ENCODE assay signal across 8 mouse cellular contexts in the genomic region with DNA sequence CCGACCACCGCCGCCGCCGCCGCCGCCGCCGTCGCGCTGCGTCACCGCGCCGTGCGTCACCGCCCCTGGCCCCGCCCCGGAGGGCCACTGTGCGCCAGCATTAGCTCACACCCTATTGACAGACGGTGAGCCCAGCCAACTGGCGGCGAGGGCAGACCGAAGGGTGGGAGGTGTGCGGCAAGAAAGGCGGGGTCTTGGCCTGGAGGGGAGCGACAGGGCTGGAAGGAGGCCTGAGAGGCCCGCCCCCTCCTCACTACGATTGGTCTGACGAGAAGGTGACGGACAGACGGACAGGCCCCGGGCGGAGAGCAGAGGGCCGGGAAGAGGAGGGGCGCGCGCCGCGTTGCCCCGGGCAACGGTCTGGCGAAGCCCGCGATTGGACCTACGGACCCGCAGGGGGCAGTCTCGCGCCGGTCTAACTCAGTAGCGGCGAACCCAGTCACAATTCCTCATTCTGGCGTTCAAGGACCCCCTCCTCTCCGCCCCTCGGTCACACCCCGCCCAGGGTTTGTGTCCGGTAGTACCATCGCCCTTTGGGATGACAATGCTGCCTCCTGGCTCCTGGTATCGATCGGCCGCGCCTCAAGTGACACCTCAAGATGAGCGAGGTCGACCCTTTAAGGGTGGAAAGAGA. TPM values are rescaled to one million over a fixed set of nuclear protein-coding genes. Genes with fewer than 3 reads are reported as not detected.
DNase-seq lines count a peak whose midpoint lies in the region; ATAC-seq lines count a peak whose summit lies in the region.

No protein-coding gene starts in this region.

- H3K4me3 ChIP-seq in forebrain, embryonic 14.5 days (ENCODE audit: low read depth, low read length) = peak overlapping the region; percentile 82
- peak overlapping the region; percentile 56 for H3K4me3 ChIP-seq in neural tube, embryonic 15.5 days (replicated peaks)

- H3K4me1 ChIP-seq in forebrain, embryonic 14.5 days (ENCODE audit: control insufficient read depth, insufficient read depth, low read length) = peaks cover 11% of the 10 kb centered on the region
- peaks cover 48% of the 10 kb centered on the region for H3K4me1 ChIP-seq in neural tube, embryonic 15.5 days

- no peaks in the 10 kb centered on the region for H3K27me3 ChIP-seq in forebrain, embryonic 14.5 days (replicated peaks; ENCODE audit: control insufficient read depth, insufficient read depth, low read length)
- no peaks in the 10 kb centered on the region for H3K27me3 ChIP-seq in neural tube, embryonic 15.5 days (replicated peaks)

- DNase-seq in ES-CJ7 (ENCODE audit: low read depth, low spot score) = peak; percentile 100
- DNase-seq in cerebellum, adult 11 months = peak; percentile 100
- peak; percentile 100 for DNase-seq in forebrain, embryonic 14.5 days (ENCODE audit: low spot score)
- peak; percentile 100 for DNase-seq in heart, postnatal 14 days
- DNase-seq in layer of hippocampus, adult 11-12 months (ENCODE audit: low spot score) = peak; percentile 100
- peak; percentile 100 for DNase-seq in lung, adult 18-20 months
- peak; percentile 100 for DNase-seq in testis, postnatal 14 days (ENCODE audit: low spot score)

- peak overlapping the region; percentile 53 for H3K4me2 ChIP-seq in forebrain, embryonic 14.5 days (ENCODE audit: low read length)
- H3K4me2 ChIP-seq in neural tube, embryonic 15.5 days = peak overlapping the region; percentile 84

- ATAC-seq in forebrain, embryonic 14.5 days = peak; percentile 98
- peak; percentile 98 for ATAC-seq in neural tube, embryonic 15.5 days (ENCODE audit: low FRiP score)

- H3K9me3 ChIP-seq in forebrain, embryonic 14.5 days (replicated peaks; ENCODE audit: control insufficient read depth, low read length) = no peaks in the 10 kb centered on the region
- no peaks in the 10 kb centered on the region for H3K9me3 ChIP-seq in neural tube, embryonic 15.5 days (replicated peaks)

- H3K9ac ChIP-seq in forebrain, embryonic 14.5 days (ENCODE audit: low read length) = peak overlapping the region; percentile 96
- peak overlapping the region; percentile 71 for H3K9ac ChIP-seq in neural tube, embryonic 15.5 days (replicated peaks)

- peaks cover 21% of the 10 kb centered on the region; the same call in 1 of the 2 replicates for H3K36me3 ChIP-seq in forebrain, embryonic 14.5 days (ENCODE audit: control insufficient read depth, insufficient read depth, low read length)
- H3K36me3 ChIP-seq in neural tube, embryonic 15.5 days = peaks cover 7% of the 10 kb centered on the region; the same call in 1 of the 2 replicates

- H3K27ac ChIP-seq in forebrain, embryonic 14.5 days (ENCODE audit: low read depth, low read length) = 0 out of 2 replicates have a peak overlapping the region, but pooled peaks have one; percentile 44
- H3K27ac ChIP-seq in neural tube, embryonic 15.5 days (replicated peaks) = peak overlapping the region; percentile 87

- intact Hi-C loops in heart, postnatal 14 days (cut with DNase I) = no loop called here

- WGBS in forebrain, embryonic 14.5 days = under 1% methylated on average over 51 of the region's 64 CpGs
- WGBS in neural tube, embryonic 15.5 days = under 1% methylated on average over 55 of the region's 64 CpGs

RNA-seq across cellular contexts. Expression of a gene that starts 0.9 kb away (rescaled TPM):
- polyA plus RNA-seq in forebrain, embryonic 14.5 days (2014; fragmentation: Nextera tagmentation; extraction: Ambion mirVana) = 3.3 and 4.9 TPM in 2 replicates
- total RNA-seq in heart, postnatal 14 days (2021) = 10 to 100 TPM in 1 of 2 experiments, 1 to 10 TPM in 1; 8.1 to 18.8 TPM
- 5.3 and 33.8 TPM in 2 replicates for polyA plus RNA-seq in neural tube, embryonic 15.5 days (2015; fragmentation: Nextera tagmentation; extraction: Ambion mirVana)

RNA-seq across cellular contexts. Expression of a gene that starts 15.4 kb away (rescaled TPM):
- 8.7 and 9.8 TPM in 2 replicates for polyA plus RNA-seq in forebrain, embryonic 14.5 days (2014; fragmentation: Nextera tagmentation; extraction: Ambion mirVana)
- total RNA-seq in heart, postnatal 14 days (2021) = 1 to 10 TPM in 1 of 2 experiments, under 1 TPM in 1; 0.69 to 1.1 TPM
- polyA plus RNA-seq in neural tube, embryonic 15.5 days (2015; fragmentation: Nextera tagmentation; extraction: Ambion mirVana) = 16.0 and 18.7 TPM in 2 replicates

RNA-seq across cellular contexts. Expression of a gene that starts 43.6 kb away (rescaled TPM):
- polyA plus RNA-seq in forebrain, embryonic 14.5 days (2014; fragmentation: Nextera tagmentation; extraction: Ambion mirVana) = 59.3 and 73.1 TPM in 2 replicates
- total RNA-seq in heart, postnatal 14 days (2021) = 10 to 100 TPM; 46.2 to 47.7 TPM
- polyA plus RNA-seq in neural tube, embryonic 15.5 days (2015; fragmentation: Nextera tagmentation; extraction: Ambion mirVana) = 89.3 and 96.0 TPM in 2 replicates

RNA-seq across cellular contexts. Expression of a gene that starts 43.9 kb away (rescaled TPM):
- 42.3 and 52.9 TPM in 2 replicates for polyA plus RNA-seq in forebrain, embryonic 14.5 days (2014; fragmentation: Nextera tagmentation; extraction: Ambion mirVana)
- 10 to 100 TPM; 18.4 to 19.9 TPM for total RNA-seq in heart, postnatal 14 days (2021)
- polyA plus RNA-seq in neural tube, embryonic 15.5 days (2015; fragmentation: Nextera tagmentation; extraction: Ambion mirVana) = 48.4 and 50.0 TPM in 2 replicates

RNA-seq across cellular contexts. Expression of a gene that starts 56.3 kb away (rescaled TPM):
- polyA plus RNA-seq in forebrain, embryonic 14.5 days (2014; fragmentation: Nextera tagmentation; extraction: Ambion mirVana) = 3.3 and 5.6 TPM in 2 replicates
- total RNA-seq in heart, postnatal 14 days (2021) = 10 to 100 TPM; 25.7 to 27.6 TPM
- polyA plus RNA-seq in neural tube, embryonic 15.5 days (2015; fragmentation: Nextera tagmentation; extraction: Ambion mirVana) = 4.2 and 7.5 TPM in 2 replicates

Comparison
In these comparisons a context has a peak if more than half of its experiments do, and no peak if none do; other contexts are left out.
1. Peak in every context shown above with its lines: DNase-seq, ATAC-seq, H3K4me3 ChIP-seq and H3K27ac ChIP-seq.